Mouse (Mus musculus) heart, postnatal 25 days (tissue): Measurements from ENCODE around the gene Mmp24. TPM values are rescaled to one million over a fixed set of nuclear protein-coding genes. Genes with fewer than 3 reads are reported as not detected.

Experiments used
- DNase-seq: peaks from one replicate; pipeline ENCODE4 v3.0.0; 2022; ENCODE audit warnings: low spot score
- intact Hi-C: fragments of 180-260 bp; cut with DNase I; formaldehyde crosslinking; loops from one replicate; pipeline ENCODE4 v1.15.1; 2025
- total RNA-seq, 2 experiments: library from RNA; stranded (reverse); gene quantifications; 2 replicates each; pipeline ENCODE4 v1.2.3; 2021

The Mmp24 gene
- total RNA-seq, 2 experiments from 2014 or later, result 0.08 TPM; not detected in 1

DNA sequence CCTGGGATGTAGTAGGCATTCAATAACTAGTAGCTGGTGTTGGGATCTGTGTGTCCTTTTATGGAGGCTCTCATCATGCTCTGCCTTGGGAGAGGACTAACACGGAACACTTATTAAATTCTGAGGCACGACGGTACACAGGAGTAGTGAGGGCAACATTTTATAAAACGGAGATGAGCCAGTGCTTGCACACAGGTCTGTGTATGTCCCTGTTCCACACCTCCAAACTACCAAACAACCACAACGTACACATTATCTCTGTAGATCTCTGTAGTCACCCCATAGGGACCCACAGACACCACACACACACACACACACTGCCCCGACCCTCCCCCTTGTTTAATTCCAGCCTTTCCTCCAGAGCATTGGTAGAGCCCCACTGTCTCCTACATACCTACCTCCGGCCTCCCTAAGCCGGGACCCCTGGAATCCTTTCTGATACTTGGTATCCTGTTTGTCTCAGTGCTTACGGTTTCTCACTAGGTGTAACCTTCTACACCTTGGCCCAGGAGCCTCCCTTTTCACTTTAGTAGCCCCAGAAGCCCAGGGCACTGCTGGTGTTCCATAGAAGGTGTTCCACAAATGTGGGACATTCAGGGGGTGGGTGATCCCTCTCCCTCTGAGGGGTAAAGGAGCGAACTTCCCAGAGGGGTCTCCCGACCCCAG lies 748 bp upstream of the Mmp24 start:
- DNase-seq, result no peak
- intact Hi-C loops, result no loop called here

DNA sequence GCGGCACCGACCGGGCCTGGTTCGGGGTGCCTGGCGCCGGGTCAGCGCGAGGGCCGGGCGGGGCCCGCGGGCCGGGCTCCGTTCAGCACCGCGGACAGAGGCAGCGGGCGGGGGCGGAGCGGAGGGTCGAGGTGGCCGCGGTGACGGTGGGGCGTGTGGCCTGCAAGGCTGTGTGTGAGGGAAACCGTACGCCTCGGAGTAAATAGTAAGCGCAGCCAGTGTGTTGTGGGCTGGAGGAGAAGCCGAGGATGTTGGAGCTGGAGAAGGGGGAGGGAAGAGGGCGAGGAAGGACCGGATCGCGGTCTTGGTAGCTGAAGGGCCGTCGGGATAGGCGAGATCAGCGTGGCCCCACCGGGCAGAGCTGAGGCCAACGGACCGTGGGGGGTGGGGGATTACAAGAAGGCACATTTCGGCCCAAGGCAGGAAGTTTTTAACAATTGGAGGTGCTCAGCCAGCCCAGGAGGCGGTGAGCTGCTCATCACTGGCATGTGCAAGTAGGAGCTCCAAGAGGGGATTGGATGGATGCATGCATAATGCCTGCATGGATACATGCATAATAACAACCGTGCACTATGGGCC lies 632 bp downstream of the Mmp24 start:
- no peak for DNase-seq
- intact Hi-C loops, result no loop called here

DNA sequence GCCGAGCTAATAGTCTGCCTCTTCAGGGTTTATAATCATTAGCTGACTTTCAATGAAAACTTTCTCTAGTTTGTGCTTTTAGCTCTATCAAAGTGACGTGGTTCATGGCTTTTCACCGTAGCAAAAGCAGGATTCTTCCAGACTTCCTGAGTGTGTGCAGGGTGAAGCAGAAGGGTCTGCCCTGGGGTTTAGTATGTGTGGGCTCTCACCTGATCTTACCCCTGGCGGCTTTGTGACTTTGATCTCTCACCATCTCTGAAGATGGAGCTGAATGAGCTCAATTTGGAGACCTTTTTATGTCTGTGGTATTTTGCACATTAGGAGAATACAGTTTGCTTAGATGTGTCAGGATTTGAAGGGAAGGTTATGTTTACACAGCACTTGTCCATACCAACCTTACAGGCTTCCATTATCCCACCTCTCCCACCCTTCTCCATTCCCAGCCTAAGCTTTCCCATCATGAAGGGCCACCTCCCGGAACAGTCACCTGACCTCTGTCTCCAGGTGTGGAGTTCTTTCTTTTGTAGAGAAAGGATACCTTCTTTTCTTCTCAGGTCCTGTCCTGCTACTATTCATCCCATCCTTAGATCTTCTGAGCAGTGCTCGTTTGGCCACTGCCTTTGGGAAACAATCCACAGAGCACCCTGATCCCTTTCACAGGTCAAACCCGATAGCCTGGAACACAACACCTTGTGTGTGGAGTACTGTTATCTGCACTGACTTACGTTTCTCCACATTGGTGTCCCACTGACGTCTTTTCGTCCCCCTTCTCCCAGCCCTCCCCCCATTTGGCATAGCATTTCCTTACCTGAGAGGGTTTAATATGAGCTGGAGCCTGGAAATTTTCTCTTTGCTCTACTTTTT lies 1.9 kb downstream of the Mmp24 start:
- intact Hi-C loops, result no loop called here

DNA sequence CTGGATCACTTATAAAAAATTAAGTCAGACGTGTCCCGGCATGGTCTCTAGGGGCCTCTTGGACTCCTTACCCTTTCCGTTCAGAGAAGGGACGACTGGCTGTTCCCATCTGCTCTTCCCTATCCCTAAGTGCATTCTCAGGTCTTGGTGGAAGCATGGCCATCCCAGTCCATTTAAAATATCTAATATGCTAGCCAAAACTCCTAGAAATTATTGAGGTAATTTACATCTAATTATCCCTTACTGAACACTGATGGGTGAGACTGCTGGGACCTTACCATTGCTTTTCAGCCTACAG lies 2.5 kb downstream of the Mmp24 start:
- DNase-seq, result no peak
- intact Hi-C loops, result no loop called here

More for the DNA sequence above, 1.9 kb downstream of the Mmp24 start:
- DNase-seq, result no peak

DNA sequence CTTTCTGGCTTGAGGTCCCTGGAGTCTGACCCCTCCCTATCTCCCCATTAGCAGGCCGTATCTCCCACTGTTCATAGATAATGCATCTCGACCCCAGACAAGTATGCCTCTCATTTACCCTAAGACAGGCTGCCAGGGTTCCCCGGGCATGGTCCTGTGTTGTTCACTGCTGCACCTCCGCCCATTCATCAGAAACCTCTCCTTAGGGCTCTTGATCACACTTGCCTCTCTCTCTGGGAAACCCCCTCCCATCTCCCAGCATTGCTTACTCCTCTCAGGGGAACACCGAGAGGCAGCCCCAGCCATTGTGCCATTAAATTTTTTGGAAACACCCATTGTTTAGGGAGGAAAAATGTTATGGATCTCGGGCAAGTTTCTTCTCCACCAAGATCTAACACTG lies 2.9 kb downstream of the Mmp24 start:
- intact Hi-C loops, result no loop called here
- no peak for DNase-seq

DNA sequence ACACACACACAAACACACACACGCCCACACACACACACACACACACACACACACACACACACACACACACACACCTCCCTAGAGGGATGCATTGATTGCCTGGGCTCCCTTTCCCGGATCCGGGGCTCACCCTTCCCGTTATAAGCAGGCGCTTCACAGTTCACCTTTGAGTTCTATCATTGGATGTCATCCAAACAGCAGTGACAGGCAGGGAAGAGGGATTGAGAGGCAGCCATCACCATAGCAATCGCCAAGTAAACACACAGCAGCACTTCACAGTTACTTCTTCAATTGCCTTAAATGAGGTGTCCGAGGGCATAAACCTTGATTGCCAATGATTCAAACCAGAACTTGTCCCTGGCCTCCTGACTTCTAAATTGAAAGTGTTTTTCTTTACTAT lies 3.9 kb downstream of the Mmp24 start:
- intact Hi-C loops, result no loop called here
- DNase-seq, result no peak

DNA sequence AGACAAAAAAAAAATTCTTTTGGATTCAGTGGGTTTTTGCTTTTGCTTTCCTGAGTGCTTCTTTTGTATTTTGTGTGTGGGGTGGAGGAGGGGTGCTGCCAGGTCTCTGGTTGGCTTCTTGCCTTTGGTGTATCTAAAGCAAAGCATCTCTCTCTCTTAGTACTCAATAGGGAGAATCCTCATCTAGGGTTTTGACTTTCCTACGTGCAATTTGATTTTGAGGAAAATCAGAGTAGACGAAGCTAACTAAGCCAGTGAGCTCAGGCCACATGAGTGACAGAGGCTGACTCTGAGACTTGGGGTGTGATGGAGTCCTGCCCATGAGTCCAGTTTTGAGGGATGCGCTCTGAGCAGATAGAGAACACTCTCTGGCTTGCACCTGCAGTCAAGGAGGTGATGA lies 4.4 kb downstream of the Mmp24 start:
- intact Hi-C loops, result no loop called here
- no peak for DNase-seq

DNA sequence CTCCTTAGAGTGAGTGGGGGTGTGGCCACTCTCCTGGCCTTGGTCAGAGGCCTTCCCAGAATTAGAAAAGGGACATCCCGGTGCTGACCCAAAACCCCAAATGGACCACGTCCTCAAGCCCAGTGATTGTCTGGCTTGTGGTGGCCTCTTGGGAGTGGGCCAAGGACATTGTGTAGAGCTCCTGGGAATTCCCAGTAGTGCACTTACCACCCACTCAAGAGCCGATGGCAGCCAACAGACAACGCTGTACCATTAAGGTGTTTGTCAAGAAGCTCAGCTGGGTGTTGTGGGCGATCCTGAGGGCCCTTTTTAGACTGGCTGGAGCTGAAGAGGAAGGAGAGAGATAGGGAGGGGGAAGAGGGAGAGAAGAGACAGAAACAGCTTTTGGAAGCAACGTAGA lies 9.4 kb downstream of the Mmp24 start:
- intact Hi-C loops, result no loop called here

DNA sequence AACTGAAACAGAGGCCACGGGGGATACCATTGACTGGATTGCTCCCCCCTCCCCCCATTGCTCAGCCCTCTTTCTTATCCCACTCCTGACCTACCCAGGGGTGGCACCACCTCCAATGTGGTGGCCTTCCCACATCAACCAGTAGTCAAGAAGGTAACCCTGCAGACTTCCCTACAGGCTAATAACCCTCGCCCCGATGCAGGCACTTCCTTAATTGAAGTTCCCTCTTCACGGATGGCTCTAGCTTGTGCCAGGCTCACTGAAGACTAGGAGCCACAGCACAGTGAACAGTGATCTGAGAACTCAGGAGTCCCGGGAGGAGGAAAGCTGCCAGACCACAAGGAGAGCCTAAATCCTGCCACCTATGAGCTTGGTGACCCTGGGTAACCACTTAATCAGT lies 11.8 kb downstream of the Mmp24 start:
- no peak for DNase-seq
- intact Hi-C loops, result no loop called here

More for the DNA sequence above, 9.4 kb downstream of the Mmp24 start:
- no peak for DNase-seq

DNA sequence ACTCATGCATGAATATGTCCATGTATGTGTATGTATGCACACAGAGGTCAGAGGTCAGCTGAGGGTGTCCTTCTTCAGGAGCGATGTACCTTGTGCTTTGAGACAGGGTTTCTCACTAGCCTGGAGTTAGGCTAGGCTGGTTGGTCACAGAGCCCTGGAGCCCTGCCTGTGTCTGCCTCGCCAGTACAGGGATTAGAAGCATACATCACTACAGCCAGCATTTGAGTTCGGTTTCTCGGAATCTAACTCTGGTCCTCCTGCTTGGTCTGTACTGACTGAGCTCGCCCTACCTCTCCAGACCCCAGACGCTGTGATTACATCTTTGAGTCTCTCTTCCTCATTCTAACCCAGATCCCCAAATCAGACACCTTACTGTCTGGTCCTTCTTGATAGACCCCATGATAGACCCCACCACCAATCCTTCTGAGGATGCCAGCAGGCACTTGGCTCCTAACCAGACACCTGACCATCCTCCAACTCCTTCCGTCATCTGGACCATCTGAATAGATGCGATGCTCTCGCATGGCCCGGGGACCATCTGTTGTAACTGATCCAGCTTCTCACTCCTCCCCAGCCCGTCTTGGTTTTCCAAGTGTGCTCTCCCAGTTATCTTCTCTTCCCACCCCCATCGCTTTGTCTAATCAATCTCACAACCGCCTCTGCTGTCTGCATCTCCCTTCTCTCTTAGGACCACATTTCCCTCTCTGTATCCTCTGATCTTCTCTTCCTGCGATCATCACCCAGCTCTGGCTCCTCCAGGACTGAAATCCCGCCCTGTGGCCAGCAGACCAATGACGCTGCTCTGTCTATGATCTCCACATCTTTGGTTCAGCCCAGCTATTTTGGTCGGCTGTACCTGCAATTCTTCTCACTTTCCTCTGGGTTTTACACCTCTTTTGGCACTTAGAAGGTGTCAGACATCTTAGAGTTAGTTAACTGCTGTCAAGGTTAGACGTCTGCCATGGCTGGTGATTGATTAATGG lies 13.1 kb downstream of the Mmp24 start:
- intact Hi-C loops, result no loop called here

DNA sequence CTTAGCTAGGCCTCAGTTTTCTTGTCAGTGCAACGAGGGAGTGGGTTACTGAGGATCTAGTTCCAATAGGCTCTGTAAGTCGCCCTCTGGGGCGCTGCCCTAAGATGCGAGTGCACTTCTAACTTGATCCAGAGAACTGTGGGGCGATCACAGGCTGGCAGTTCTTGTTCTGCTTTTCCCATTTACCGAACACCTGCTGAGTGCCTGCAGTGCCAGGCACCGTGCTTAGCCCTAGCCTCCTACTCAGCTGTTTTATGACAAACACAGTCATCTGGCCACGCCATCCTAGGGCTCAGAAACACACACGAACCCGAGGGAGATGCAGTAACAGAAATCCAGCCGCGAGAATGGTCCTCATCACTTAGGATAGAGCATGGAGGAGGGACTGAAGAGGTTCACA lies 17.8 kb downstream of the Mmp24 start:
- no peak for DNase-seq
- intact Hi-C loops, result no loop called here

More for the DNA sequence above, 13.1 kb downstream of the Mmp24 start:
- DNase-seq, result no peak

DNA sequence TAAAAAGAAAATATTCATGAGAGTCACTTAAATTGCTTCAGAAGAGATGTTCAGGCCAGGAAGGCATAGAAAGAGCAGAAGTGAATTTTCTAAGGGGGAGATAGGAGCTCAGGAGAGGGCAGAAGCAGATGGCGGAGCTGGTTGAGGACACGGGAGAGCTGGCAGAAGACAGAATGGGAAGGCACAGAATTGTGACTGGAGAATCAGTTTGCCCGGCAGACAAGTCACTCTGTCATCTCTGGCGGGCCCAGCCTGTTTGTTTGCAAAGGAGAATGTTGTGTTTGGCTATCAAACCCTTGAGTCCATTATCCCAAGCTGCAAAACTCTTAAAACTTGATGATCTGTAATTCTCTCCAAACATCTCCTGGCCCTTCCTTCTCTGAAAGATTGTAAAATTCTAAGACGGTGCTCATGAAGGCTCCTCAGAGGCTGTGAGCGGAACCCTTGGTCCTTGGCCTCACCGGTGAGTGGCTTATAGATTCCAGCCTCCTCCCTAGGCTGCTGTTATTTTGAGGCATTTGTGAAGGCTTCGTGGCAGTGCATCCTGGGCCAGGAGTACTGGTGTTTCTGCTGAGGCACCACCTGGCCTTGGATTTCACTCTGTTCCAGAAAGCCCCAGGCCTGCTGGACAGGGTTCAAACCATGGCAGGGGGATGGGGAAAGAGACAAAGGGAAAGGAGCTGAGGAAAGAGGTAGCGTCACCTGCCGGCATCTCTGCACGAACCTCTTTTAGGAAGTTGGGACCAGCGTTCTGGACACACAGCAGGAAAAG lies 19.7 kb downstream of the Mmp24 start:
- DNase-seq, result no peak
- intact Hi-C loops, result no loop called here

DNA sequence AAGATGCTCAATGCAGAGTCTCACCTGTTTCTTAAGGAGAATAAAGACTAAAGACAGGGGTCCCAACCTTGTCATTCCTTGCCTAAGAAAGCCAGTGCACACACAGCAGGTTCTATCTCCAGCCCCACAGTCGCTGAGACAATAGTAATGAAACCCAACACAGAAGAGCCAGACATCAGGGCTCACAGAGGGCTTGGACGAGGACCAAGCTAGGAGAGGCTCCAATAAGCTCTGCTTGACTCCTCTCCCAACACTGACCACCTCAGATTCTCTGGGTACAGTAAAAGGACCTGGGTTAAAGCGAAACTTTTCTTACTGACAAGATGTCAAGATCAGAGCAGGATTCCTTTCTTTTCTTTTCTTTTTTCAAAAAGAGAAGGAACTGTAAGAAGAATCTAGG lies 23.5 kb downstream of the Mmp24 start:
- no peak for DNase-seq
- intact Hi-C loops, result no loop called here

DNA sequence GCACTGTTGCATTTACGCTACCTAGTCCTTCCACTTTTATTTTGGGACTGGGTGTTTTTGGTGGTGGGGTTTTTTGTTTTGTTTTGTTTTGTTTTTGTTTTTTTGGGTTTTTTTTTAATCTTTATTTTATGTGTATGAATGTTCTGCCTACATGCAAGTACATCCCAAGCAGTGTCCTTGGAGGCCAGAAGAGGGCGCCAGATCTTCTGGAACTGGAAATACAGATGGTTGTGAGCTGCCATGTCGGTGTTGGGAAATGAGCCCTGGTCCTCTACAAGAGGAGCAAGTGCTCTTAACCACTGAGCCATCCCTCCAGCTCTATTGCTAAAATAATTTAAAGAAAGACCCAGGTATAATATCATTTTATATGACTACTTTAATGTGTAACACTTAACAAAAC lies 27.6 kb downstream of the Mmp24 start:
- intact Hi-C loops, result no loop called here
- DNase-seq, result no peak

DNA sequence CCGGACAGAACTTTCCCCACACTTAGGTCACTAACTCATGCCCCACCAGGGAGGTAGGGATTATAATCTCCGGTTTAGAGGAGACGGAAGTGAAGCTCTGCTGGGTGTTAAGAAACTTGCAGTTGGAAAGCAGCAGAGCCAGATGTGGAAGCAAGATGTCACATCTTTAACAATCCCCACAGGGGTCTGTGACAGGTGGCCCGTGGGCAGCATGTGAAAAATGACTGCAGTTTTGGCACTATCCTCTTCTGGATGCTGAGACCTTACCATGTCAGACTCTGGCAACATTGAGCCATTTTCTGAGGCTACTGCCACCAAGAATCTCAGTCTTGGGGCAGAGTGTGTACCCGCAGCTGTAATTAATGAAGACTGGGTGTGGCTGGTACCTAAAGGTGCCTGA lies 28.9 kb downstream of the Mmp24 start:
- intact Hi-C loops, result no loop called here
- DNase-seq, result no peak

DNA sequence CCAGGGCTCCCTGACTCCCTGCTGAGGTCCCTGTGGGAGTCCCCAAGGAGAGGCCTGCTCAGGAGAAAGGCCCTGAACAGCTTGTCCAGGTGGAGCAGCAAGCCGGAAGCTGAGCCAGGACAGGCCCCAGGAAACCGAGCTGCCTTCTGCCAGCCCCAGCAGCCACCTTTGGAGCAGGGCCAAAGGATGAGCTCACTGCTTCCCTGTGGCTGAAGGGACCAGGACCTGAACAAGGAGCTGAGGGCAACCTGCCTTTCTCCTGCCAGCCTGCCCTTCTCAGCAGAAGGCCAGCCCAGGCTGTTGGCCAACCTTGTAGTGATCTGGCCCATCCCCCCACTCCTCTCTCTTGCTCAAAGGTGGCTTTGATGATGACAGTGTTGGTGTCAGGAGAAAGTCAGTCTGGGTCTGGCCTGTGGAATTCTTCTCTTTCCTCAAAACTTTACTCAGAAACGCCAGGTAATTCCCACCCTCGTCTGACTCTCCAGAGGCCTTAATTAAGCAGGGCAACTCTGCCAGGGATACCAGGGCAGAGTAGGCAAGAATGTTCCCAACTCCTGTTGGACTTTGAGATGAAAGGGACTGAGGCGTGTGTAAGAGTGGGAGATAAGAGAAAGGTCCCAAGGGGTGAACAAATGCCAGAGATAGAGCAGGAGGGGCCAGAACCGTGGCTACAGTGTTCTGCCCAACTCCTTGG lies 30.2 kb downstream of the Mmp24 start:
- no peak for DNase-seq
- intact Hi-C loops, result no loop called here

DNA sequence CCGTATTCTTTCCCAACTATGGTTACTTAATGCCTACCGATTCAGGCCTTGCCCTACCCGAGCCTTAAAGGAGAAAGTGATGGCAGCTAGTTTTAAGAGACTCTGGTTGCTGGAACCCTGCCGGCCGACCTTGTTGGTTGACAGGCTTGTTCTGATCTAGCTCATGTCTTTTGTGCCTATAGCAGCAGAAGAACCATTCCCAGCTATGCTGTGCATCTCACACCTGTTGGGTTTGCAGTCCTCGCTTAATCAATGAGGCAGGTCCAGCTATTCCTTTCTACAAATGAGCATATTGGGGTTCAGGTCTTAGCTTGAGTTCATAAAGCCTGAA lies 30.7 kb downstream of the Mmp24 start:
- intact Hi-C loops, result no loop called here
- DNase-seq, result no peak

DNA sequence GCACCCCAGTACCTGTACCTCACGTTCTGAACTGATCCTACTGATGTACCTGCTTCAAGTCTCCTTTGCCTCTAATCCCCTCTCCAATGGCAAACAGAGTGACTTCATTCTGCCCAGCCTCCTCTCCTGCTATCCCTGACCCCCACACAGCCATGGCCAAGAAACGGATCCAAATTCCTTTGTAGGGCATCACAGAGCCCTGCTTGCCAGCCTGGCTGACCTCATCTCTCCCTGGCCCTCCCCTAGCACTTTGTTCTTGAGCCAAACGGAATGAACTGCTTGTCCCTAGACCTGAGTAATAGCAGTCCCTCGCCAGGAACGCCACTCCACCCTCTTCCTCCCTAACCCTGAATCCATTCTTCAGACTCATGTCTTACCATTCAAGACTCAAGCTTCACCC lies 31.4 kb downstream of the Mmp24 start:
- intact Hi-C loops, result no loop called here

DNA sequence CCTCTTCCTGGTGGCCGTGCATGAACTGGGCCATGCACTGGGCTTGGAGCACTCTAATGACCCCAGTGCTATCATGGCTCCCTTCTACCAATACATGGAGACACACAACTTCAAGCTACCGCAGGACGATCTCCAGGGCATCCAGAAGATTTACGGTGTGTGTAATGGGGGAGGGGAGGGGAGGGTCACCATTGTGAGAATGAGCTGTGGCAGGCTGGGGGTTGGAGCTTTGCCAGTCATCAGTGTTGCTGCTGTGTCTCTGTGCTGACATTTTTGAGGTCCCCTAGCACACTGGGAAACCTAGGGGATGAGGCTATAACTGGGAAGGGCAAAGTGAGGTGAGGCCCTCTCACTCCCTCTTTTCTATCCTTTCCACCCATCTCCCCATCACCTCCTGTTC lies 32.3 kb downstream of the Mmp24 start:
- intact Hi-C loops, result no loop called here
- no peak for DNase-seq

More for the DNA sequence above, 31.4 kb downstream of the Mmp24 start:
- DNase-seq, result no peak
